Mouse (Mus musculus) hindbrain, postnatal 0 days (tissue): ENCODE data around the gene Nlrp4e. TPM values are rescaled to one million over a fixed set of nuclear protein-coding genes. Genes with fewer than 3 reads are reported as not detected.
"Not testable (repeated sequence)": the region's sequence is repeated elsewhere in the genome, so short reads cannot be mapped to it uniquely, and the experiment has no call there.

Experiments
- ATAC-seq: fragments of 200-750 bp; cut with Nextera tagmentation; 2 replicates; pipeline ENCODE4 v1.8.0; 2017; ENCODE audit warnings: mild to moderate bottlenecking, moderate TSS enrichment, moderate library complexity
- DNase-seq: peaks from one replicate; pipeline ENCODE4 v3.0.0-alpha.2; 2015; ENCODE audit warnings: low spot score
- H3K27ac ChIP-seq: fragments of 300-500 bp; sonication (generic); 2 replicates; pipeline ENCODE4 v1.5.1; 2014; ENCODE audit warnings: mild to moderate bottlenecking
- H3K27me3 ChIP-seq: fragments of 300-500 bp; sonication (generic); 2 replicates; pipeline ENCODE4 v1.6.1; 2014; ENCODE audit warnings: low read length, mixed read lengths; ENCODE audit not compliant: insufficient read depth
- H3K36me3 ChIP-seq: fragments of 300-500 bp; sonication (generic); 2 replicates; pipeline ENCODE4 v1.6.1; 2014; ENCODE audit warnings: low read length, mixed read lengths; ENCODE audit not compliant: insufficient read depth
- H3K4me1 ChIP-seq: fragments of 300-500 bp; sonication (generic); 2 replicates; pipeline ENCODE4 v1.6.1; 2014; ENCODE audit warnings: antibody characterized with exemption, low read length, mixed read lengths; ENCODE audit not compliant: insufficient read depth
- H3K4me2 ChIP-seq: fragments of 300-500 bp; sonication (generic); 2 replicates; pipeline ENCODE4 v1.6.1; 2014; ENCODE audit warnings: low read depth, mild to moderate bottlenecking, low read length, moderate library complexity, mixed read lengths
- H3K4me3 ChIP-seq: fragments of 300-500 bp; sonication (generic); 2 replicates; pipeline ENCODE4 v1.5.1; 2014; ENCODE audit warnings: low read length
- H3K9ac ChIP-seq: fragments of 300-500 bp; sonication (generic); replicated peaks from 2 replicates; pipeline ENCODE4 v1.6.1; 2014; ENCODE audit warnings: mild to moderate bottlenecking, low read length, moderate library complexity, mixed read lengths
- H3K9me3 ChIP-seq: fragments of 300-500 bp; sonication (generic); 2 replicates; pipeline ENCODE4 v1.6.1; 2016; ENCODE audit warnings: low read length, mixed read lengths
- CTCF ChIP-seq: IDR thresholded peaks from 2 replicates; pipeline ENCODE4 v1.5.1; 2016; ENCODE audit warnings: antibody characterized with exemption, control low read depth, low read depth
- WGBS: fragments of 180-500 bp; shearing (Covaris S2); extraction: QIAGEN DNeasy Blood & Tissue Kit; methylation state at CpG from one replicate; pipeline ENCODE4 v1.1.7; 2014; 5-methylcytosine and 5-hydroxymethylcytosine counted together
- microRNA-seq, 2 experiments: library from miRNA; unstranded; fragments of <30 nt; microRNA quantifications; one replicate each; pipeline ENCODE4; 2016
- polyA plus RNA-seq: library from polyadenylated mRNA; unstranded; fragments of >200 nt; fragmentation: Nextera tagmentation; extraction: Ambion mirVana; gene quantifications from 2 replicates; pipeline ENCODE4 v1.2.1, GENCODE M21; 2015
- total RNA-seq: library from RNA; depleted of rRNA; stranded (reverse); fragments of >200 nt; gene quantifications from 2 replicates; pipeline ENCODE4 v1.2.3, GENCODE M21; 2014; rRNA removed

Gene Nlrp4e
- total RNA-seq: not detected in 2 replicates
- not detected in 2 replicates for polyA plus RNA-seq

DNA sequence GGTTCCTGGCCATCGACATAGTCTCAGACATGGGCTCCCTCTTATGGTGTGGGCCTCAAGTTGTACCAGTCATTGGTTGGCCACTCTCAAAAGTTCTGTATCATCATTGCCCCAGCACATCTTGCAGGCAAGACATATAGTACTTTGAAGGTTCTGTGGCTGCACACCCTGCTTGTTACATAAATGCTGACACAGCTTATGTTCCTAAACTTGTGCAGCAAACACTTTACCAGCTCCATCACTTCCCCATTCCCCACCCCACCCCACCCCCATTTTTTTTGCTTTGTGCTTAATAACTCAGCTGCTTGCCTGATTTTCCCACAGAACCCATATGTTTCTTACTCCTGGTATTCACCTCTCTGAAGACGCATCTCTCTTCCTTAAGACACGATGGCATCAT is at the start of gene Nlrp4e:
TSS of gene Nlrp4e (plus strand) at position 301 of the 400 bp plus-strand sequence.
- H3K9me3 ChIP-seq, ATAC-seq, DNase-seq, H3K9ac ChIP-seq, H3K4me1 ChIP-seq, H3K27ac ChIP-seq, H3K4me3 ChIP-seq, H3K4me2 ChIP-seq, H3K36me3 ChIP-seq, H3K27me3 ChIP-seq: not testable (repeated sequence)
- 83% methylated on average over 3 of the region's 3 CpGs for WGBS

- not testable (repeated sequence) for ATAC-seq, H3K27me3 ChIP-seq, DNase-seq, H3K9ac ChIP-seq, H3K4me2 ChIP-seq, H3K27ac ChIP-seq, H3K4me1 ChIP-seq, H3K36me3 ChIP-seq, H3K9me3 ChIP-seq, H3K4me3 ChIP-seq
- WGBS: no CpG with 5 or more reads among the region's 2 CpGs
Observed at GRCm38 (mm10) chr7:23251582-23251981, 49.4 kb upstream of the Nlrp4e start, which contains the start of gene Vmn1r166. TSS of gene Vmn1r166 (minus strand) at chr7:23251682.

DNA sequence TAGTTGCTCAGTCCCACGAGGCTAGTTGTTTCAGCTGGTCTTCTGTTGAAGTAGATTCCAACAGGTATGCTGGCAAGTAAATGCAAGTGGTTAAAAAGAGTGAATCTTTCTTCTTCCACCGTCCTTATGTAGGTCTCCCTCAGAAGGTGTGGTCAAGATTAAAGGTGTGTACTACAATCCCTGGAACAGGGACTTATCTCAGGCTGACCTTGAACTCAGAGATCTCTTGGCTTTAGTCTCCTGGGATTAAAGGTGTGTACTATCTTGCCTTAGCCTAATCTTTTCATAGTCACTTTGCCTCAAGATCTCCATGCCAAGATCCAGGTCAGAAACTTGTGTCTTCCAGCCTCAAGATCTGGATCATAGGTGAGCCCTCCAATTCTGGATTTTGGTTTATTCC is 22.2 kb upstream of the Nlrp4e start, which contains the start of gene Gm6902:
TSS of gene Gm6902 (minus strand) at position 101 of the 400 bp plus-strand sequence.
- H3K4me3 ChIP-seq, H3K27me3 ChIP-seq, H3K9me3 ChIP-seq, DNase-seq, H3K9ac ChIP-seq, H3K4me1 ChIP-seq, H3K36me3 ChIP-seq, H3K4me2 ChIP-seq, ATAC-seq, H3K27ac ChIP-seq: not testable (repeated sequence)
- WGBS: no CpG with 5 or more reads among the region's 2 CpGs

GRCm38 (mm10) chr7:23358311-23358710 is 57.3 kb downstream of the Nlrp4e start:
- H3K4me1 ChIP-seq, H3K4me3 ChIP-seq, H3K27ac ChIP-seq, H3K36me3 ChIP-seq, H3K27me3 ChIP-seq, H3K4me2 ChIP-seq, H3K9ac ChIP-seq, DNase-seq, ATAC-seq: not testable (repeated sequence)
- H3K9me3 ChIP-seq: peaks cover 17% of the 10 kb centered on the region
- WGBS: 92% methylated on average over 12 of the region's 13 CpGs

GRCm38 (mm10) chr7:23385589-23385988 is 84.6 kb downstream of the Nlrp4e start, which contains the start of gene Nlrp5:
TSS of gene Nlrp5 (plus strand) at chr7:23385889.
- no peak for ATAC-seq
- no peaks in the 10 kb centered on the region for H3K4me1 ChIP-seq
- no peak for DNase-seq
- no peak for TF ChIP-seq CTCF
- no peaks in the 10 kb centered on the region for H3K36me3 ChIP-seq
- no peaks in the 10 kb centered on the region for H3K27me3 ChIP-seq
- 70% methylated on average over 10 of the region's 10 CpGs for WGBS
- no peak within 1 kb of the TSS for H3K27ac ChIP-seq
- H3K4me3 ChIP-seq: no peak within 1 kb of the TSS
- no peak within 1 kb of the TSS for H3K9ac ChIP-seq
- H3K4me2 ChIP-seq: no peak within 1 kb of the TSS
- peaks cover 28% of the 10 kb centered on the region for H3K9me3 ChIP-seq

Small RNA genes lying within 50 kb of the gene (microRNA-seq; reads per million reads assigned to microRNA genes)
- 0 reads per million in 2 experiments for gene Gm25196

Other genes starting within 250 kb of the Nlrp4e start
- gene Vmn1r163, start 245.7 kb upstream of the Nlrp4e start, total RNA-seq: not detected in 2 replicates
- not detected in 2 replicates for gene Vmn1r163, start 245.7 kb upstream of the Nlrp4e start, polyA plus RNA-seq
- not detected in 2 replicates for gene Gm8720, start 233.7 kb upstream of the Nlrp4e start, total RNA-seq
- gene Gm8720, start 233.7 kb upstream of the Nlrp4e start, polyA plus RNA-seq: not detected in 2 replicates
- gene Gm10662, start 156.7 kb upstream of the Nlrp4e start, total RNA-seq: not detected in 2 replicates
- not detected in 2 replicates for gene Gm10662, start 156.7 kb upstream of the Nlrp4e start, polyA plus RNA-seq
- gene Vmn1r165, start 83.9 kb upstream of the Nlrp4e start, total RNA-seq: not detected in 2 replicates
- gene Vmn1r165, start 83.9 kb upstream of the Nlrp4e start, polyA plus RNA-seq: not detected in 2 replicates
- gene Vmn1r166, start 49.5 kb upstream of the Nlrp4e start, total RNA-seq: not detected in 2 replicates
- not detected in 2 replicates for gene Vmn1r166, start 49.5 kb upstream of the Nlrp4e start, polyA plus RNA-seq
- not detected in 2 replicates for gene Gm6902, start 22.3 kb upstream of the Nlrp4e start, total RNA-seq
- not detected in 2 replicates for gene Gm6902, start 22.3 kb upstream of the Nlrp4e start, polyA plus RNA-seq
- not detected in 2 replicates for gene Nlrp5, start 84.7 kb downstream of the Nlrp4e start, total RNA-seq
- not detected in 2 replicates for gene Nlrp5, start 84.7 kb downstream of the Nlrp4e start, polyA plus RNA-seq
- gene Vmn1r167, start 206.0 kb downstream of the Nlrp4e start, total RNA-seq: not detected in 2 replicates
- gene Vmn1r167, start 206.0 kb downstream of the Nlrp4e start, polyA plus RNA-seq: not detected in 2 replicates
- not detected in 2 replicates for gene Vmn1r168, start 238.5 kb downstream of the Nlrp4e start, total RNA-seq
- gene Vmn1r168, start 238.5 kb downstream of the Nlrp4e start, polyA plus RNA-seq: not detected in 2 replicates